Mouse (Mus musculus) MEL (cell line): ENCODE results near the gene Acsl3. TPM values are rescaled to one million over a fixed set of nuclear protein-coding genes. Genes with fewer than 3 reads are reported as not detected.

ENCODE experiments used
- DNase-seq: peaks from one replicate; pipeline ENCODE4 v3.0.0; 2011; ENCODE audit warnings: low read depth, low spot score
- H3K27ac ChIP-seq: 2 replicates; pipeline ENCODE4 v1.5.1; 2012; ENCODE audit warnings: low read depth, mild to moderate bottlenecking, control low read depth, low read length, moderate library complexity; ENCODE audit not compliant: control insufficient read depth
- H3K27me3 ChIP-seq, 2 experiments: fragments of 150-350 bp in 1 of 2; sonication (generic) in 1 of 2; 2 replicates each; pipeline ENCODE4 v1.6.1; 2012; ENCODE audit warnings: low read length in 2 of 2, mild to moderate bottlenecking in 2 of 2, improper control_type of control experiment in 1 of 2, moderate library complexity in 1 of 2; ENCODE audit not compliant: insufficient read depth in 2 of 2, control insufficient read depth in 1 of 2
- H3K36me3 ChIP-seq, 2 experiments: 2 replicates each; pipeline ENCODE4 v1.6.1; 2012 to 2014; ENCODE audit warnings: low read length in 2 of 2, improper control_type of control experiment in 1 of 2, inconsistent platforms in 1 of 2, mild to moderate bottlenecking in 1 of 2; ENCODE audit not compliant: insufficient read depth in 2 of 2, control insufficient read depth in 1 of 2
- H3K4me1 ChIP-seq, 2 experiments: fragments of 150-350 bp in 1 of 2; sonication (generic) in 1 of 2; 2 replicates each; pipeline ENCODE4 v1.6.1; 2012; ENCODE audit warnings: low read length in 2 of 2, improper control_type of control experiment in 1 of 2, mild to moderate bottlenecking in 1 of 2; ENCODE audit not compliant: insufficient read depth in 2 of 2, control insufficient read depth in 1 of 2
- H3K4me3 ChIP-seq, 2 experiments: fragments of 150-350 bp in 1 of 2; sonication (generic) in 1 of 2; 2 replicates each; pipeline ENCODE4 v1.5.1; 2012; ENCODE audit warnings: low read depth in 2 of 2, low read length in 2 of 2, mild to moderate bottlenecking in 2 of 2, moderate library complexity in 2 of 2, control low read depth in 1 of 2, improper control_type of control experiment in 1 of 2; ENCODE audit not compliant: control insufficient read depth in 1 of 2, insufficient read depth in 1 of 2
- H3K79me2 ChIP-seq: 2 replicates; pipeline ENCODE4 v1.6.1; 2012; ENCODE audit warnings: mild to moderate bottlenecking, low read length, moderate library complexity; ENCODE audit not compliant: control insufficient read depth, poor library complexity, insufficient read depth
- H3K9ac ChIP-seq: 2 replicates; pipeline ENCODE4 v1.6.1; 2012; ENCODE audit warnings: low read depth, mild to moderate bottlenecking, control low read depth, low read length, moderate library complexity; ENCODE audit not compliant: control insufficient read depth, poor library complexity, severe bottlenecking
- H3K9me3 ChIP-seq: fragments of 150-350 bp; sonication (generic); replicated peaks from 2 replicates; pipeline ENCODE4 v1.6.1; 2012; ENCODE audit warnings: mild to moderate bottlenecking, low read length, improper control_type of control experiment, moderate library complexity; ENCODE audit not compliant: insufficient read depth
- CHD2 ChIP-seq: IDR thresholded peaks from 2 replicates; pipeline ENCODE4 v1.6.1; 2011; ENCODE audit warnings: low read length, improper control_type of control experiment
- EP300 ChIP-seq, 2 experiments: IDR thresholded peaks; 2 replicates each; pipeline ENCODE4 v1.6.1; 2011; ENCODE audit warnings: improper control_type of control experiment in 2 of 2, low read length in 2 of 2, low read depth in 1 of 2, mild to moderate bottlenecking in 1 of 2
- KAT2A ChIP-seq: conservative IDR thresholded peaks from 2 replicates; pipeline ENCODE4 v1.6.1; 2012; ENCODE audit warnings: low read depth, low read length, improper control_type of control experiment, inconsistent platforms
- MXI1 ChIP-seq: IDR thresholded peaks from 2 replicates; pipeline ENCODE4 v1.6.1; 2011; ENCODE audit warnings: mild to moderate bottlenecking, low read depth, low read length, improper control_type of control experiment
- MYB ChIP-seq: IDR thresholded peaks from 2 replicates; pipeline ENCODE4 v1.6.1; 2011; ENCODE audit warnings: mild to moderate bottlenecking, low read depth, low read length, improper control_type of control experiment
- POLR2AphosphoS2 ChIP-seq: IDR thresholded peaks from 2 replicates; pipeline ENCODE4 v1.6.1; 2011; ENCODE audit warnings: low read length, improper control_type of control experiment
- POLR2AphosphoS5 ChIP-seq: IDR thresholded peaks from 2 replicates; pipeline ENCODE4 v1.6.1; 2012; ENCODE audit warnings: low read depth, borderline replicate concordance, mild to moderate bottlenecking, inconsistent platforms, low read length, moderate library complexity, mixed read lengths
- RAD21 ChIP-seq: IDR thresholded peaks from 2 replicates; pipeline ENCODE4 v1.6.1; 2011; ENCODE audit warnings: mild to moderate bottlenecking, low read depth, low read length, improper control_type of control experiment
- SIN3A ChIP-seq: IDR thresholded peaks from 2 replicates; pipeline ENCODE4 v1.6.1; 2012; ENCODE audit warnings: low read length, improper control_type of control experiment, inconsistent platforms
- TBP ChIP-seq: IDR thresholded peaks from 2 replicates; pipeline ENCODE4 v1.8.0; 2011; ENCODE audit warnings: low read depth, low read length, improper control_type of control experiment
- ZMIZ1 ChIP-seq: IDR thresholded peaks from 2 replicates; pipeline ENCODE4 v1.6.1; 2012; ENCODE audit warnings: low read depth, mild to moderate bottlenecking, inconsistent platforms, low read length, improper control_type of control experiment, moderate library complexity
- ZNF384 ChIP-seq: IDR thresholded peaks from 2 replicates; pipeline ENCODE4 v1.6.1; 2012; ENCODE audit warnings: low read depth, mild to moderate bottlenecking, inconsistent platforms, low read length, improper control_type of control experiment
- polyA plus RNA-seq, 2 experiments: library from polyadenylated mRNA; stranded (reverse) in 1 of 2; unstranded in 1 of 2; fragments of >175 nt in 1 of 2; fragments of >200 nt in 1 of 2; gene quantifications; 2 replicates each; pipeline versions ENCODE4 v1.2.1 to v1.2.4; 2012; ENCODE audit warnings: low replicate concordance in 2 of 2, low read depth in 1 of 2; ENCODE audit not compliant: insufficient read length in 2 of 2, insufficient read depth in 1 of 2, missing spikeins in 1 of 2
- total RNA-seq: library from RNA; depleted of rRNA; stranded (reverse); fragments of 300-350 nt; gene quantifications from 2 replicates; pipeline ENCODE4 v1.2.3, GENCODE M21; 2012; rRNA removed

Acsl3 gene
- total and polyA plus RNA-seq, 3 experiments, result 32.9 to 38.9 TPM; not detected in 1

DNA sequence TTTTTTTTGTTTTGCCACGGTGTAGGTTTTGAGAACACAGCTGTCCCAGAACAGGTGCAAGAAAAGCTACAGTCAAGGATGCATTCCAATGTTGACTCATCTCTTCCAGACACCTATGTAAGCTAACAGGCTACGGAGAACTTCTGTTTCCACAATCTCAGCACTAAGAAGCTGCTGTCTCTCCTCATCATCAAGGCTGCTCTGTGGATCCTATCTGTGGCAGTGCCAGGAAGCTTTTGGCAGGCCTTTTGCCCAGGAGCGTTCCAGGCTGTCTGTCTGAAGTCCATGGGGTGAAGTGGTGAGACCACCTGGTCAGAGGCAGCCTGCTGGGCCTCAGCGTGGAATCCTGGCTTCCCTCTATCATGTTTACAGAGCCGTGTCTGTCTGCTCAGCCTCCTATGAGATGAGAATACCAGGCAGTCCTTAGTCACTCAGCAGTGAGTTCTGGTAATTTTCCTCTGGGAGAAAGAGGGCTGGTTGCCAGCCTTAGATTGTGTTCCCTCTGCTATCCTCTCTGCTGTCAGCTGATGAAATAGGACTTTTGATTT is 87.7 kb downstream of the Acsl3 start:
- DNase-seq, result no peak
- TF ChIP-seq SIN3A (no peak), CHD2 (no peak), TBP (no peak), EP300 (IDR thresholded peaks at IDR 0.05; ENCODE audit: low read depth in 1 of 2, low read length in 2 of 2) (no peak), RAD21 (no peak), ZMIZ1 (no peak), POLR2AphosphoS2 (no peak), ZNF384 (no peak), MYB (no peak), POLR2AphosphoS5 (no peak), MXI1 (no peak), KAT2A (no peak)
- TF ChIP-seq, all 39 proteins: peak for 0
- H3K27me3 ChIP-seq, result no peaks in the 10 kb centered on the region

More for the DNA sequence above, 87.7 kb downstream of the Acsl3 start:
- no peak overlapping the region for H3K9ac ChIP-seq
- H3K27ac ChIP-seq, result no peak overlapping the region
- H3K4me1 ChIP-seq, result no peaks in the 10 kb centered on the region
- no peaks in the 10 kb centered on the region for H3K9me3 ChIP-seq
- no peak overlapping the region for H3K4me3 ChIP-seq
- H3K36me3 ChIP-seq, result no peaks in the 10 kb centered on the region
- H3K79me2 ChIP-seq, result no peaks in the 10 kb centered on the region

Other genes starting within 250 kb of the Acsl3 start
- 113 and 119 TPM in 2 replicates for gene Farsb, start 168.9 kb upstream of the Acsl3 start, total RNA-seq
- 100 to 1,000 TPM; 122 to 154 TPM for gene Farsb, start 168.9 kb upstream of the Acsl3 start, polyA plus RNA-seq
- gene Mogat1, start 146.8 kb upstream of the Acsl3 start, total RNA-seq, result not detected in 2 replicates
- gene Mogat1, start 146.8 kb upstream of the Acsl3 start, polyA plus RNA-seq, result not detected
- not detected in 2 replicates for gene BC035947, start 145.7 kb upstream of the Acsl3 start, total RNA-seq
- not detected for gene BC035947, start 145.7 kb upstream of the Acsl3 start, polyA plus RNA-seq
- gene Utp14b, start 213 bp downstream of the Acsl3 start, total RNA-seq, result 9.5 and 9.6 TPM in 2 replicates
- gene Utp14b, start 213 bp downstream of the Acsl3 start, polyA plus RNA-seq, result 1 to 10 TPM in 1 of 2 experiments, not detected in 1; 6.5 TPM
- not detected in 2 replicates for gene Kcne4, start 158.9 kb downstream of the Acsl3 start, total RNA-seq
- gene Kcne4, start 158.9 kb downstream of the Acsl3 start, polyA plus RNA-seq, result not detected